Mouse (Mus musculus) thymus, adult 2 months (tissue): ENCODE results near the gene Fam45a. TPM values are rescaled to one million over a fixed set of nuclear protein-coding genes. Genes with fewer than 3 reads are reported as not detected.

Experiments used
- DNase-seq: peaks from one replicate; pipeline ENCODE4 v3.0.0; 2021
- H3K27ac ChIP-seq: fragments of 200-500 bp; 2 replicates; pipeline ENCODE4 v1.5.1; 2012; ENCODE audit warnings: low read length, control low read depth; ENCODE audit not compliant: control insufficient read depth, insufficient read depth
- H3K27me3 ChIP-seq: fragments of 200-500 bp; 2 replicates; pipeline ENCODE4 v1.6.1; 2012; ENCODE audit warnings: mild to moderate bottlenecking, low read length, moderate library complexity, mixed read lengths; ENCODE audit not compliant: control insufficient read depth, insufficient read depth
- H3K36me3 ChIP-seq: fragments of 200-500 bp; 2 replicates; pipeline ENCODE4 v1.6.1; 2012; ENCODE audit warnings: mild to moderate bottlenecking, low read length, moderate library complexity; ENCODE audit not compliant: control insufficient read depth, insufficient read depth
- H3K4me1 ChIP-seq: fragments of 200-500 bp; replicated peaks from 2 replicates; pipeline ENCODE4 v1.6.1; 2012; ENCODE audit warnings: low read length; ENCODE audit not compliant: control insufficient read depth, insufficient read depth
- H3K4me3 ChIP-seq: fragments of 200-500 bp; 2 replicates; pipeline ENCODE4 v1.5.1; 2012; ENCODE audit warnings: mild to moderate bottlenecking, low read length, control low read depth, moderate library complexity; ENCODE audit not compliant: control insufficient read depth, insufficient read depth
- CTCF ChIP-seq: fragments of 200-500 bp; IDR thresholded peaks from 2 replicates; pipeline ENCODE4 v1.5.1; 2012; ENCODE audit warnings: mild to moderate bottlenecking, control low read depth, low read length, moderate library complexity, borderline replicate concordance; ENCODE audit not compliant: control insufficient read depth, poor library complexity, insufficient read depth; ENCODE audit errors: extremely low read depth
- POLR2A ChIP-seq: fragments of 200-500 bp; IDR thresholded peaks from 2 replicates; pipeline ENCODE4 v1.6.1; 2012; ENCODE audit warnings: mild to moderate bottlenecking, low read length, control low read depth, moderate library complexity; ENCODE audit not compliant: control insufficient read depth, poor library complexity, insufficient read depth; ENCODE audit errors: extremely low read depth
- WGBS: fragments of 180-500 bp; shearing (Covaris S2); methylation state at CpG from one replicate; pipeline ENCODE4 v1.1.7; 2018; 5-methylcytosine and 5-hydroxymethylcytosine counted together
- polyA plus RNA-seq: library from polyadenylated mRNA; depleted of rRNA; stranded (reverse); fragments of >200 nt; gene quantifications from 2 replicates; pipeline ENCODE4 v1.2.3, GENCODE M21; 2012

Fam45a gene
- polyA plus RNA-seq, 1 experiment = 11.5 TPM

DNA sequence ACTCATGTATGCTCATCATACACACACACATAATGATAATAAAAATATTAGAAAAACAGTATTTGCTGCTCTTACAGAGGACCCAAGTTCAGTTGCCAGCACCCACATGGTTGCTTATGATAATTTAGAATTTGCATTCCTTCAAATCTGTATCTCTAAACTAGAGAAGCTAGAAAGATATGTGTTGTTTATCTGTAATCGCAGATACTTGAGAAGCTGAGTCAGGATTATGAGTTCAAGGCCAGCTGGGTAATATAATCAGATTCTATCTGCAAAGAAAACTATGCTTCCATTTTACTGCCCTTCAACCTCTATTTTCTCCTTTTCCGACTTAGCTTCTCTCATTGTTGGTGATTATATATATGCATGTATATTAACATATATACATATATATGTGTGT, 14.0 kb upstream of the Fam45a start:
- Histone ChIP-seq H3K27ac (no peak overlapping the region), H3K27me3 (no peaks in the 10 kb centered on the region), H3K4me3 (no peak overlapping the region), H3K36me3 (no peaks in the 10 kb centered on the region), H3K4me1 (no peaks in the 10 kb centered on the region)
- no peak for DNase-seq
- WGBS = 99% methylated on average over 2 of the region's 2 CpGs
- no peak for TF ChIP-seq CTCF
- TF ChIP-seq POLR2A = no peak

DNA sequence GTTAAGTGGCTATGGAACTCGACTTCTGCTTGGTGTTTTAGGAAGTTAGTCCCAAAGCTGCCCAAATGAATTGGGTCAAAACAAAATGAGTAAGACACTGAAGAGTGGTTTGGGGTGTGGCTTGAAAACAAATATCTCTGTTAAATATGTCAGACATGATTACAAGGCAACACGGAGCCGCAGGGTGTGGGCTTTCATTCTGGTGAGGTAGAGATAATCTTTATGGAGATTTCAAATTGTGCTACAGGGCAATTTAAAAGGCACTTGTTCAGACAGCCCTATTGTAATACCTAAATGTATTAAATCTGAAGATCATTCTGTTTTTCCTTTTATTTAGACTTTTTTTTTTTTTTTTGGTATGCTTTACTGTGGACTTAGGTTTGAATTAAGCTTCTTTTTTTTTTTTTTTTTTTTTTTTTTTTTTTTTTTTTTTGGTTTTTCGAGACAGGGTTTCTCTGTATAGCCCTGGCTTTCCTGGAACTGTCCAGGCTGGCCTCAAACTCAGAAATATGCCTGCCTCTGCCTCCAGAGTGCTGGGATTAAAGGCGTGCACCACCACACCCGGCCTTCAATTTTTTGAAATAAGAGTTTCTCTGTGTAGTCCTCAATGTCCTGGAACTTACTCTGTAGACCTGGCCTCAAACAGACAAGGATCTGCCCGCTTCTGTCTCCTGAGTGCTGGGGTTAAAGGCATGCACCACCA, 11.4 kb upstream of the Fam45a start:
- 79% methylated on average over 7 of the region's 7 CpGs for WGBS
- no peaks in the 10 kb centered on the region for H3K27me3 ChIP-seq
- H3K4me3 ChIP-seq = no peak overlapping the region
- no peaks in the 10 kb centered on the region for H3K4me1 ChIP-seq
- no peaks in the 10 kb centered on the region for H3K36me3 ChIP-seq
- TF ChIP-seq CTCF (no peak), POLR2A (no peak)
- no peak for DNase-seq
- no peak overlapping the region for H3K27ac ChIP-seq

DNA sequence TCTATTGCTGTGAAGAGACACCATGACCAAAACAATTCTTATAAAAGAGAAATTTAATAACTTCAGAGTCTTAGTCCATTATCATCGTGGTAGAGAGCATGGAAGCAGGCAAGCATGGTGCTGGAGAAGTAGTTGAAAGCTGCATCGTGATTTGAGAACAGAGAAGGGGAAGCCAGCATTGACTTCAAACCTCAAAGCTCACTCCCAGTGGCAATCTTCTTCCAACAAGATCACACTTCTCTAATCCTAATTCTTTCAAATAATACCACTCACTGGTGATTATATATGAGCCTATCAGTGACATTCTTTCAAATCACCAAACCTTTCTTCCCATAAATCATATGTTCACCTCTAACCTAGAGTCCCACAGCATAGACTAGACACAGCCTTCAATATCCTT, 6.5 kb upstream of the Fam45a start:
- Histone ChIP-seq H3K36me3 (no peaks in the 10 kb centered on the region), H3K4me1 (no peaks in the 10 kb centered on the region), H3K27me3 (no peaks in the 10 kb centered on the region), H3K27ac (no peak overlapping the region), H3K4me3 (no peak overlapping the region)
- TF ChIP-seq CTCF (no peak), POLR2A (no peak)
- 19% methylated on average over 2 of the region's 2 CpGs for WGBS
- no peak for DNase-seq

DNA sequence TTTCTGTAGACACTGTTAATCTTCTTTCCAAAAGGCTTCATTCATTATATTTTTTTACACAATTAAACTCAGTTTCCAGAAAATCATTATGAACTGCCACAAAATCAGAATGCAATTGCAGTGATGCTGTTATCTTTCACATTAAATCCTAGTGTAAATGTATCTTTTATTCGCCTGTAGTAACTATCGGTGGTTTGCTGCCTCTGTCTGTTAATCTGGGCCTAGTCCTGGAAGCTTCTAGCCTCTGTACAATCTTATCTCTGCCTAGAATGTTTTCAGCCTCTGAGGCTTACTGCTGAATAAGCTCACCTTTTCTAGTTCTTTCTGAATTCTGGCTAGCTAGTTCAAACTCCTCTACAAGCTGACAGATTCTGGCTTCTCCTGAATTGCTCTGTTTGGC, 1.5 kb upstream of the Fam45a start:
- 99% methylated on average over 2 of the region's 2 CpGs for WGBS
- Histone ChIP-seq H3K27me3 (no peaks in the 10 kb centered on the region), H3K36me3 (peaks cover 4% of the 10 kb centered on the region; the same call in 1 of the 2 replicates), H3K4me1 (peaks cover 5% of the 10 kb centered on the region; the same call in 1 of the 2 replicates), H3K4me3 (no peak overlapping the region), H3K27ac (no peak overlapping the region)
- DNase-seq = no peak
- TF ChIP-seq POLR2A (no peak), CTCF (no peak)

DNA sequence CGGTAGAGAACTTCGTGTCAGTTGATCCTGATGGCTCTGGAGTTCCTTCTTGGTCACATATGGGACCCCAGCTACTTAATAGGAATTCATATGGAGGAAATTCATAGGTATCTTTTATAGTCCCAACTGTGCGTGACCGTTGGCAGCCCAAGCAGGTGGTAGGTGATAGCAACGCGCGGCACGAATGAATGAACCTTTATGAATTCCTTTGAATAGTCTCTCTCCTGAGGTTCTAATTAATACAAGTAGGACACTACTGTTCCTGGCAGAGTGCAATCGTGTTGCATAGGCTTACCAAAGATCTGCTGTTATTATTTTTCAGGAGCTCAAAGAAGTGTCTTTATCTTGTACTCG, 628 bp downstream of the Fam45a start:
- no peak for TF ChIP-seq CTCF
- no peak for TF ChIP-seq POLR2A
- no peak for DNase-seq
- H3K4me3 ChIP-seq = peak overlapping the region; percentile 52
- 12% methylated on average over 10 of the region's 10 CpGs for WGBS
- H3K27ac ChIP-seq = no peak overlapping the region
- H3K36me3 ChIP-seq = peaks cover 18% of the 10 kb centered on the region
- peaks cover 5% of the 10 kb centered on the region; the same call in 1 of the 2 replicates for H3K4me1 ChIP-seq
- no peaks in the 10 kb centered on the region for H3K27me3 ChIP-seq

DNA sequence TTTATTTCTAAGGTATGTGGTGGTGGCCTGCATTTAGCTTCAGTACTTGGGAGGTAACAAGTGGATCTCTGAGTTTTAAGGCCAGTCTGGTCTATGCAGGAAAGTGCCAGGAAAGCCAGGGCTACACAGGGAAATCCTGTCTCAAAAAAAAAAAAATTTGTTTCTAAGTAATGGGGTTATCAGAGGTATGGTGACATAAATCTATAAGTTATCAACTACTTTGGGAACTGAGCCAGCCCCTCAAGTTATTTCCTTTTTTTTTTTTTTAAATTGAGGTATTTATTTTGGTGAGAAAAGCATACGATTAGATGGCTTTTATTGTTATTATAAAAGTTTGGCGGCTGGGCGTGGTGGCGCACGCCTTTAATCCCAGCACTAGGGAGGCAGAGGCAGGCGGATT, 1.7 kb downstream of the Fam45a start:
- Histone ChIP-seq H3K36me3 (peaks cover 24% of the 10 kb centered on the region), H3K4me3 (no peak overlapping the region), H3K27me3 (no peaks in the 10 kb centered on the region), H3K27ac (no peak overlapping the region), H3K4me1 (peaks cover 5% of the 10 kb centered on the region; the same call in 1 of the 2 replicates)
- WGBS = 98% methylated on average over 6 of the region's 6 CpGs
- TF ChIP-seq CTCF (no peak), POLR2A (no peak)
- DNase-seq = no peak

DNA sequence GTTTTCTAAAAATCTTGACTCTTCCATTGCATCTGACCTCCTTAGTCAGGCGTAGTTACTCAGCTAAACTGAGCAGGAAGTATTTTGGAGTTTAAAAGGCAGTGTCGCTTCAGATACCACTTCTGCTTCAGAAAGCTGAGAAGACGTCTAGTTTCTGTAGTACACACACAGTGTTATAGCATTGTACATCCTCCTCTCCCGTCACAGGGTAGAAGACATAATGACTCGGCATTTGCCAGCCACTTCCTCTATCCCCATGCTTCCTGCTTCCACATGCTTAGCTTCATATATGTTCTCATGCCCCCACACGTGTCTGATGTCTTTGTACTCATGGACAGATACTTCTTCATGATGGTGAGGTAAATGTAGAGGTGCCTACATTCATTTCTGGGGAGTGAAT, 7.3 kb downstream of the Fam45a start:
- TF ChIP-seq POLR2A = no peak
- TF ChIP-seq CTCF = no peak
- no peak for DNase-seq
- H3K36me3 ChIP-seq = peaks cover 57% of the 10 kb centered on the region
- no peaks in the 10 kb centered on the region for H3K27me3 ChIP-seq
- 71% methylated on average over 6 of the region's 6 CpGs for WGBS
- no peak overlapping the region for H3K4me3 ChIP-seq
- H3K27ac ChIP-seq = no peak overlapping the region
- H3K4me1 ChIP-seq = no peaks in the 10 kb centered on the region
